ENCODE assay signal across 8 mouse cellular contexts in the genomic region with DNA sequence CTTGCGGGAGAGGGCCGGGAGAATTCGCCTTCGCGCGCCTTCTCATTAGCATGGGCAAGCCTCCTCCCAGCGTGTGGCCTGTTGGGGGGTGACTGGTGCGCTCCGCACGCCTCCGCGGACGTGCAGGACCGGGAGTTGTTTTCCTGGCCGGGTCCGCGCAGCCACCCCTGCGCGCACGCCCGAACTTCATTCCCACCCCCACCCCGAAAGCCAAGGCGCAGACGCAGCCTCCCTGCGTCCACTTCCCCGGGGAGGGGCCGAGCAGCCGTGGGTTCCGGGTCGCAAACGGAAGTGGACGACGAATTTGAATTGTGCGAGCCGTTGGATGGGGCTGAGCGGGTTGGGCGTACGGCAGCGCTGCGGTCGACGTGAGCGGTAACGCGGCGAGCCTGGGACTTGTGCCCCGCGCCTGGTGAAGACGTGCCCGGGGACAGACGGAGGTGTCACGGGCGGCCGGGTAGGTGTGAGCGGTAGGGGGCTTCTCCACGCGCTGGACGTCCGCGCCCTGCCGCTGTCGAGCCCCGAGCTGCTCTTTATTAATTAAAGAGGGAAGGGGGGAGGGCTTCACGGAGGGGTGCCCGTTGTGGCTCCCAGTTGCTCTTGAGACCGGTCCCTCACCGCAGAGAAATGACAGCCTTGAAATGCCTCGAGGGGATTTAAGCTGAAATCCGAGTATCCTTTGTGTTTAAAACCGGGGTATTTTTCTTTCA. TPM values are rescaled to one million over a fixed set of nuclear protein-coding genes. Genes with fewer than 3 reads are reported as not detected.
DNase-seq lines count a peak whose midpoint lies in the region; ATAC-seq and TF ChIP-seq lines count a peak whose summit lies in the region.

A gene (plus strand): TSS at position 74 of the 710 bp plus-strand sequence.

- H3K4me3 ChIP-seq in ES-Bruce4 (ENCODE audit: low read depth, low read length), result peak within 1 kb of the TSS; percentile 82
- peak within 1 kb of the TSS; percentile 85 for H3K4me3 ChIP-seq in forebrain, embryonic 13.5 days
- peak within 1 kb of the TSS; percentile 82 for H3K4me3 ChIP-seq in liver, postnatal 0 days (ENCODE audit: low read depth, low read length)
- peak within 1 kb of the TSS; percentile 55 for H3K4me3 ChIP-seq in neural tube, embryonic 14.5 days (ENCODE audit: low read depth, low read length)

- intact Hi-C loops in heart, postnatal 10 days (cut with DNase I), result no loop called here

- no peaks in the 10 kb centered on the region for H3K27me3 ChIP-seq in ES-Bruce4 (ENCODE audit: control insufficient read depth, insufficient read depth, low read length, poor library complexity, severe bottlenecking)
- no peaks in the 10 kb centered on the region for H3K27me3 ChIP-seq in forebrain, embryonic 13.5 days
- no peaks in the 10 kb centered on the region for H3K27me3 ChIP-seq in liver, postnatal 0 days (ENCODE audit: insufficient read depth, low read length)
- no peaks in the 10 kb centered on the region for H3K27me3 ChIP-seq in neural tube, embryonic 14.5 days (ENCODE audit: control insufficient read depth, insufficient read depth, low read length)

- peak within 1 kb of the TSS; percentile 84 for H3K27ac ChIP-seq in ES-Bruce4 (ENCODE audit: insufficient read depth, low read length)
- peak within 1 kb of the TSS; percentile 98 for H3K27ac ChIP-seq in forebrain, embryonic 13.5 days
- peak within 1 kb of the TSS; percentile 89 for H3K27ac ChIP-seq in liver, postnatal 0 days (ENCODE audit: low read depth)
- peak within 1 kb of the TSS; percentile 76 for H3K27ac ChIP-seq in neural tube, embryonic 14.5 days (ENCODE audit: low read depth, low read length)

- H3K9ac ChIP-seq in ES-Bruce4 (ENCODE audit: low read depth, poor library complexity, severe bottlenecking), result peak within 1 kb of the TSS; percentile 62
- H3K9ac ChIP-seq in forebrain, embryonic 13.5 days, result peak within 1 kb of the TSS; percentile 91
- H3K9ac ChIP-seq in liver, postnatal 0 days (replicated peaks), result peak within 1 kb of the TSS; percentile 74
- peak within 1 kb of the TSS; percentile 82 for H3K9ac ChIP-seq in neural tube, embryonic 14.5 days (replicated peaks; ENCODE audit: low read depth, low read length)

- H3K9me3 ChIP-seq in ES-Bruce4 (replicated peaks; ENCODE audit: control insufficient read depth, insufficient read depth, low read length, poor library complexity, severe bottlenecking), result no peaks in the 10 kb centered on the region
- no peaks in the 10 kb centered on the region for H3K9me3 ChIP-seq in forebrain, embryonic 13.5 days (replicated peaks)
- H3K9me3 ChIP-seq in liver, postnatal 0 days (ENCODE audit: low read length), result no peaks in the 10 kb centered on the region
- no peaks in the 10 kb centered on the region for H3K9me3 ChIP-seq in neural tube, embryonic 14.5 days (ENCODE audit: control insufficient read depth, low read length)

- peaks cover 3% of the 10 kb centered on the region for H3K4me1 ChIP-seq in ES-Bruce4 (ENCODE audit: control insufficient read depth, insufficient read depth, low read length)
- H3K4me1 ChIP-seq in forebrain, embryonic 13.5 days, result peaks cover 23% of the 10 kb centered on the region
- peaks cover 6% of the 10 kb centered on the region for H3K4me1 ChIP-seq in liver, postnatal 0 days (ENCODE audit: insufficient read depth)
- H3K4me1 ChIP-seq in neural tube, embryonic 14.5 days (ENCODE audit: control insufficient read depth, insufficient read depth, low read length), result no peaks in the 10 kb centered on the region; the same call in 1 of the 2 replicates

- H3K4me2 ChIP-seq in forebrain, embryonic 13.5 days, result peak within 1 kb of the TSS; percentile 61
- peak within 1 kb of the TSS; percentile 89 for H3K4me2 ChIP-seq in liver, postnatal 0 days (ENCODE audit: low read depth, low read length)
- peak within 1 kb of the TSS; percentile 55 for H3K4me2 ChIP-seq in neural tube, embryonic 14.5 days (ENCODE audit: low read depth, low read length)

- TF ChIP-seq POLR2A in ES-Bruce4 (IDR thresholded peaks at IDR 0.05; ENCODE audit: insufficient read depth, low read length), result no peak

- H3K36me3 ChIP-seq in ES-Bruce4 (ENCODE audit: control insufficient read depth, insufficient read depth, low read length, poor library complexity, severe bottlenecking), result peaks cover 18% of the 10 kb centered on the region
- H3K36me3 ChIP-seq in forebrain, embryonic 13.5 days (ENCODE audit: poor library complexity, severe bottlenecking), result peaks cover 15% of the 10 kb centered on the region
- H3K36me3 ChIP-seq in liver, postnatal 0 days (replicated peaks; ENCODE audit: insufficient read depth, low read length), result peaks cover 12% of the 10 kb centered on the region
- H3K36me3 ChIP-seq in neural tube, embryonic 14.5 days (ENCODE audit: control insufficient read depth, insufficient read depth, low read length), result peaks cover 6% of the 10 kb centered on the region; the same call in 1 of the 2 replicates

- TF ChIP-seq CTCF in ES-Bruce4 (IDR thresholded peaks at IDR 0.05; ENCODE audit: low read depth, low read length), result no peak
- TF ChIP-seq CTCF in liver, postnatal 0 days (IDR thresholded peaks at IDR 0.05; ENCODE audit: low read depth), result no peak

- peak; percentile 90 for TF ChIP-seq EP300 in ES-Bruce4 (IDR thresholded peaks at IDR 0.05; ENCODE audit: insufficient read depth, low read depth, low read length)
- no peak; the same call in 1 of the 2 replicates for TF ChIP-seq EP300 in liver, postnatal 0 days (IDR thresholded peaks at IDR 0.05; ENCODE audit: low read depth)

- ATAC-seq in cerebellum, adult (ENCODE audit: insufficient number of reproducible peaks, low FRiP score, low TSS enrichment), result peak; percentile 97
- ATAC-seq in forebrain, embryonic 13.5 days, result peak; percentile 97
- ATAC-seq in liver, postnatal 0 days, result peak; percentile 98
- peak; percentile 97 for ATAC-seq in neural tube, embryonic 14.5 days (ENCODE audit: low read depth)

- DNase-seq in heart, postnatal 10 days, result peak; percentile 92 to 93
- peak; percentile 67 for DNase-seq in large intestine, adult 2 months (ENCODE audit: low read depth, low spot score)
- DNase-seq in liver, postnatal 0 days, result peak; percentile 92
- DNase-seq in testis, postnatal 10 days (ENCODE audit: low spot score), result peak; percentile 84

- WGBS in forebrain, embryonic 13.5 days, result under 1% methylated on average over 70 of the region's 70 CpGs
- under 1% methylated on average over 70 of the region's 70 CpGs for WGBS in large intestine, adult 2 months
- under 1% methylated on average over 70 of the region's 70 CpGs for WGBS in liver, postnatal 0 days (ENCODE audit: insufficient replicate concordance)
- WGBS in neural tube, embryonic 14.5 days, result under 1% methylated on average over 70 of the region's 70 CpGs

RNA-seq across cellular contexts. Expression of the gene that starts here (rescaled TPM):
- polyA plus RNA-seq in ES-Bruce4 (2011; ENCODE audit: insufficient read depth, insufficient read length, low read depth, missing spikeins), result 67.0 and 75.9 TPM in 2 replicates
- polyA plus RNA-seq in forebrain, embryonic 13.5 days (2015; fragmentation: Nextera tagmentation; extraction: Ambion mirVana), result 46.2 and 46.7 TPM in 2 replicates
- 1 to 10 TPM; 7.9 to 9.5 TPM for total RNA-seq in heart, postnatal 10 days (2021)
- polyA plus RNA-seq in large intestine, adult 2 months (2012; rRNA removed), result 1.1 and 1.8 TPM in 2 replicates
- polyA plus RNA-seq in liver, postnatal 0 days (2015; fragmentation: Nextera tagmentation; extraction: Ambion mirVana), result 5.2 and 6.8 TPM in 2 replicates
- 16.5 and 18.4 TPM in 2 replicates for polyA plus RNA-seq in neural tube, embryonic 14.5 days (2014; fragmentation: Nextera tagmentation; extraction: Ambion mirVana)

Comparison
In these comparisons a context has a peak if more than half of its experiments do, and no peak if none do; other contexts are left out.
1. Peak in every context shown above with its lines: DNase-seq, ATAC-seq, H3K4me3 ChIP-seq and H3K27ac ChIP-seq.